Mouse (Mus musculus): ENCODE measurements around the gene Cntnap2. TPM values are rescaled to one million over a fixed set of nuclear protein-coding genes. Genes with fewer than 3 reads are reported as not detected.
A peak's percentile ranks its signal among the peaks of the same experiment; 100 is the strongest.
"Not testable (repeated sequence)": the region's sequence is repeated elsewhere in the genome, so short reads cannot be mapped to it uniquely, and the experiment has no call there.

Gene Cntnap2
- total RNA-seq, 2 experiments from 2014 or later: 115 to 129 TPM

DNA sequence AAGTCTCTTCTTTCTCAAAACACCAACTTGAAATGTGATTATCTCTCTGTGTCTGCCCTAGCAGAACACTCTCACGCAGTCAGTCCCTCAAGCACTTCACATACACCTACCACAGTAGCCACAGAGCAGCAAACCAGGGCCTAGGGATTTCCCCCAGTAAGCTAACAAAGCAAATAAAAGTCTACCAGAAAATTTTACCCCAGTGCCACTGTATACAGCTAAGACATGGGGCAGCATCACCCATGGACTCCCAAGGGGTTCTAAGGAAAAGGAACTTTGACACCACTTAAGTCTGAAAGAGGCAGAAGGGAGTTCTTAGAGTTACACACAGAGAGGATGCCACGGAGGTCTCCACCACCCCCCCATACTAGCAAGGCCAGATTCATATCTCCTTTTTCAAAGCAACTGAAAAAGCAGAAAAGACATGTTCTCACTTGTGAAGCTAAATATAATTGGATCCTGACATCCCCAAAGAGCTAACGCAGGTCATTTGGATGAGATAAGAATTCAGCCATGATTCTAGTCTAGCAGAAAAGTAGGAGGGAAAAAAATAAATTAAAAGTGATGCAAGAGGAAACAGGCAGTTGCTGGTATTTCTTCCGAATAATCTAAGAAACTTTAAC lies 1967.0 kb downstream of the Cntnap2 start:
- DNase-seq (ENCODE audit: low spot score in 2 of 2): no peak
- intact Hi-C loops (cut with DNase I): no loop called here

DNA sequence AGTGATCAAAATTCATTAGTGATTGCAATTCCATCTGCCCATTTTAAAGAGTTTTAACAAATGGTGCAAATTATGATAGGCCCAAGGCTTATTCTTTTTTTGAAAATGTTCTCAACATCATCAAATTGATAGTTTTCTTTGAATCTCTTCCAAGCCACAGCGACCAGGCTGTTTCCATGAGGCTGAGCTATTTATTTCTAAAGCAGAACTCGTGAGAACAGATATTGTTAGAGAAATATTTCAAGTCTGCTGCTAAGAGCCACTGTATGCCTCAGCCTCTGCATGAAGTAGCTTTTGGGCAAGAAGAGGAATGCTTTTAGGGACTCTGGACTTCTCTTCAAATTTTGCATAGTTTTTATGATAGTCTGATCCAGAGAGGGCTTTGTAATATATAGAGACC lies 1972.2 kb downstream of the Cntnap2 start:
- peak in 1 of 2 experiments; percentile 15 for DNase-seq (ENCODE audit: low spot score in 2 of 2)
- intact Hi-C loops (cut with DNase I): no loop called here

DNA sequence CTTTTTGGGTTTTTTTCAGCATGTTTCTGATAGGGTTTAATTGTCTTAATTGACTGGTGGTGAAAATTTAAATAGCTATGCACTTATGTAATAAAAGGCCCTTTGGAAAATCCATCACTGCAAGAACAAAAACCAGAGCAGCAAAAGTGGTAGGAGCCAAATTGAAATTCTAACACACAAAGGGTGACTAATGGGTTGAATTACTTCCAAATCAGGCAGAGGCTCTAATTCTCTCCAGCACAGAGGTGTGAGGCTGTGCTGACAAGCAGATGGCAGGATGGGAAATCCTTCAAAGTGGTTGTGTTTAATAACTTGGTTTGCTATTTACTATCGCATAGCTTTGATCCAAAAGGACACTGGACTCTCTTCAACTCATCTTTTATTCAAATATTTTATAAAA lies 1983.4 kb downstream of the Cntnap2 start:
- DNase-seq (ENCODE audit: low spot score in 2 of 2): peak; percentile 14 to 34
- intact Hi-C loops (cut with DNase I): no loop called here

- intact Hi-C loops (cut with DNase I): no loop called here
- DNase-seq (ENCODE audit: low spot score in 2 of 2): peak in 1 of 2 experiments; percentile 9
Measured at GRCm38 (mm10) chr6:47043586-47043985, 1984.4 kb downstream of the Cntnap2 start.

DNA sequence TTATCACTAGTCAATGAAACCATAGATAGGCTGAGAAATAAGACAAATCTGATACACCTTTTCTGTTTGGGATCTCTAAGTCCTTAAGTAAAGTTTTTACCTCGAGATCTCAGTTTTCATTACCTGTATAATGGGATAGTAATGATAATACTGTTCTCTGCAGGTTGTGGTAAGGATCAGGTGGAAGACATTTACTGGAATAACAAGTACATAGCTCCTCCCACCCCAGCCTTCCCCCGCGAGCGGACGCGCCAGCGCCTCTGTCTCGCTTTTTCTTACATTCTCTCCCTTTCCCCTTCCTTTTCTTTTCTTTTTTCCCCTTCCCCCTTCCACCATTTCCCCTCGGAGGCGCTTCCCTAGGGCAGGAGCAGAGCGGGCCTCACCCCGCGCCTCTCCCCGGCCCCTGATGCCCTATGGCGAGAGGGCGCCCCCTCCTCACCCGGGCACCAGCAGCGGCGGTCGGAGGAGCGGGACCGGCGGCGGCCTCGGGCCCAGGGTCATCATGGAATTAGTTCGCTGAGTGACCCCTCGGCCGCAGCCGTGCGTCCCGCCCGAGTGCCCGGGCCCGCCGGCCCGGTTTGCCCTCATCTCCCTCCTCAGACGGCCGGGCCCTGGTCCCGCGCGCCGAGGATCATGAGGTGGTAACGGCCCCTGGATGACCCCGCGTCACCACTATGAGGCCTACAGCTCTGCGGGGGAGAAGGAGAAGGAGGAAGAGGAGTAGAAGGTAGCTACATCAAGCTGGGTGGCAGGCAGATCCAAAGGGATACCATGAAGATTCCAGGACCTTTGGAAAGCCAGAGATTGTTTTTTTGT lies 1985.4 kb downstream of the Cntnap2 start:
- intact Hi-C loops (cut with DNase I): no loop called here
- DNase-seq (ENCODE audit: low spot score in 2 of 2): no peak

DNA sequence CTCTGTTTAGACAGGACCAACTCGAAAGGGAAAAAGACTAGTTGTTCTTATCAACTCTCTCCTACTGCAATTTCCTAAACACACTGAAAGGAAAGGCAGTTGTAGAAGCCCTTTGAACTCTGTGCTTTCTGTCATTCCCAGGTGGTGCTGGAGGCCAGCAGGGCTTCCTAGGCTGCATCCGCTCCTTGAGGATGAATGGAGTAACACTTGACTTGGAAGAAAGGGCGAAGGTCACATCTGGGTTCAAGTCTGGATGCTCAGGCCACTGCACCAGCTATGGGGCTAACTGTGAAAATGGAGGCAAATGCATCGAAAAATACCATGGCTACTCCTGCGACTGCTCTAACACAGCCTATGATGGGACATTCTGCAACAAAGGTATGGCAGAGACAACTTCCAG lies 1989.9 kb downstream of the Cntnap2 start:
- intact Hi-C loops (cut with DNase I): no loop called here
- DNase-seq (ENCODE audit: low spot score in 2 of 2): no peak

DNA sequence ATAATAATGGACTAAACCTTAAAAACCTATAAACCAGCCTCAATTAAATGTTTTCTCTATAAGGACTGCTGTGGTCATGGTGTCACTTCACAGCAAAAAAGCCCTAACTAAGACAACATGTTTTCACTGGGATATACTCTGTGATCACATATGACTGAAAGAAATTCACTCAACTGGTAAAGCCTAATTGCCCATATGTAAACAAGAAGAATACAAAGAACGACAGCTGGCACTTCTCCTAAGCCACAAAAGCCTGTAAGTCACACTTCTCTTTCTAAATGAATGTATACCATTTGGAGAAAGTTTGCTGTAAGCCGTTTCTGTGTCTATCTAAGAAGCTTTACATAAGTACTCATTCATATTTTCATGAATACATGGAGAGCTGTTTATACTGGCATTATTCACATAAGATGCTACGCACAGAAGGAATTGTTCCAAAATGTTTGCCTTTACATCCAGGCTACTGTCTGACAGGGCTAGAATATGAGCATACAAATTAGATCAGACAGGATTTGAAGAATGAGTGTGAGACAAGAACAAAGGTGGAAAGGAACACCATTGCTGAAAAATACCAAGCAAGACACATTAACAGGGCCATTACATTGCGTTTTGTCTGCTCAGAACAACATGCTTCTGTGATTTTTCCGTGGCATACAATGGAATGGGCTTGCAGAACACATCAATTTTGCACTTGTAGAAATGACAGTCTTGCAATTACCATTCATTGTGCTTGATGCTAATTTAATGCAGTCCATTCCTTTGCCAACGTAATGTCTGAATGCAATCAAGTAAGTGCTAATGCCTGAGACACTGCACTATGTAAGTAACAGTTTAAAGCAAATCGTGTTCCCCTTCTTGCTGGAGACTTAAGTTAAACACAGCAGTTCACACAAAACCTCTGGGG lies 1991.4 kb downstream of the Cntnap2 start:
- no peak for DNase-seq (ENCODE audit: low spot score in 2 of 2)
- intact Hi-C loops (cut with DNase I): no loop called here

DNA sequence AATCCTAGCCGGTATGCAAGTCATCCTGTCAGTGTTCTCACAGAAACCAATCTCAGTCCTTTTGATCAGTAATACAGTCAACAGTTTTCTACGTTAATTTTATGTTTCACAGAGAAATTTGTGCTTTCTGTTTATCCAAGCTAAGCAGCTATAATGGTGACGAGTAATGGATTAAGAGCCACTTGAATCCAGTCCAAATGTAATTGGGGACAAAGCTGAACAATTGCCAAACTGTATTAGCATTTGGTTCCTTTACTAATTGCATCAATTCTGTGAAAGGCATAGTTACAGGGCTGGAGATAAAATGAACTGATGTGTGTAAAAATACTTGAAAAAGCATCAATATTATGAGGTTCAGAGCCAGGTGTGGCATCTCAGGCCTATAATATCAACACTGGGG lies 2002.2 kb downstream of the Cntnap2 start:
- DNase-seq (ENCODE audit: low spot score in 2 of 2): no peak
- intact Hi-C loops (cut with DNase I): no loop called here

DNA sequence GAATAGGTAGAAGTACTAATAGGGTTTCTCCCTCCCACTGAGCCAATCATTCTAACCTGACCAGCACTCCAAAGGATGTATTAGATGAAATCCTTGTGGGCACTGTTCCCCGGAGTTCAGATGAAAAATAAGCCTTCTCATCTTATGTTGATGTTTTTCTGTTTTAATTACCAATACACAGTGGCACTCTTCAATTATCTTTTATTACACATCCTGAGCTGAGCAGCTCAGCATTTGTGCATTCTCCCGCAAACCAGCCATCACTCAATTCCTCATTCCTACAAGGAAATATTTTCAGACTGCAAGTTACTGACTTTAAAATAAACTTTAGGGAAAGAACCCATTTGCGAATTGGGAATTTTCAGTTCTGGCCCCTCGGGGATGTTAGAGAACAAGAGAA lies 2030.8 kb downstream of the Cntnap2 start:
- intact Hi-C loops (cut with DNase I): no loop called here
- no peak for DNase-seq (ENCODE audit: low spot score in 2 of 2)

DNA sequence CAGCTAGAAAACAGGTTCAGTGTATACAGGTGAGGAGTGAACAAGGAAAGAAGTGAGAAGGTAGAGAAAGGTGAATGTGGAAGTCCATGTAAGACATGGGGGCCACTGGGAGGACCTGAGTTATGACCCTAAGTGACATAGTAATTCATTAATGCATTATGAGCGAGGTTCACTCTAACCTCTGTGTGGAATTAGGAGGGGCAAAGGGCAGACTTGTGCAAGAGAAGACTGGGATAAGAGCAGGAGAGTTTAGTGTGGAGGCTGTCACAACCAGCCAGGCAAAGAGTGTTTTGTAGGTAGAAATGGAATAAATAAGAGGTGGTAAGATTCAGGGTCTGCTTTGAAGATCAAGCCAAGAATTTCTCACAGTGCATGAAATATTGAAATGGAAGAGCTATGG lies 2045.8 kb downstream of the Cntnap2 start:
- DNase-seq (ENCODE audit: low spot score in 2 of 2): no peak
- intact Hi-C loops (cut with DNase I): no loop called here

DNA sequence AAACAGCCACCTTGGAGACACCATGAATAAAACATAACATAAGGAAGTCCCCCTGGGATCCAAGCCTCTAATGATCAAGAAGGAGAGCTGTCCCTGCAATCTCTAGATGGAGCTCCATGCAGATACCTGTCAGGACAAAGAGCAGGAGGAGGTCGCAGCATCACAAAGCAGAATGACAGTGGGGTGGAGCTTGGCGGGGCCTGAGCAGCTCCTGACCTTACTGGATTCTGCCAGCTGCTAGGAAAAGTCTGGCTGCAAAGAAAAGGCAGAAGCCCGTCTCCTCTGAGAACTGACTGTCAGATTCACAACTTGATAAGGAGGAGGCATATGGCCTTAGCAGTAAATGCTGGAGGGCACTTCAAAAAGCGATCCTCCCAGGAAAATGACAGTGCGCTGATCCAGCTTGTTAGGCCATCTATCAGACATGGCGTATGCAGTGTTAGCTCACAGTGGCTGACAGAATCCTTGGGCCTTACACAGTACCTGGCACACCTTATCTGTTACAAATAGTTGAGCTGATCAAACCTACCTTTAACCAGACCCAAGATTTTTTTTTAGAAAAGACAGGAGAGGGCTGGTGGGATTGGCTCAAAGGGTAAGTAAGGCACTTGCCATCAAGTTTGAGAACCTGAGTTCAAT lies 2050.5 kb downstream of the Cntnap2 start:
- intact Hi-C loops (cut with DNase I): no loop called here

GRCm38 (mm10) chr6:47134063-47134462 lies 2074.9 kb downstream of the Cntnap2 start:
- intact Hi-C loops (cut with DNase I); DNase-seq (ENCODE audit: low spot score in 2 of 2): not testable (repeated sequence)

More for the DNA sequence above, 2050.5 kb downstream of the Cntnap2 start:
- DNase-seq (ENCODE audit: low spot score in 2 of 2): no peak

- DNase-seq (ENCODE audit: low spot score in 2 of 2); intact Hi-C loops (cut with DNase I): not testable (repeated sequence)
Measured at GRCm38 (mm10) chr6:47153018-47153417, 2093.9 kb downstream of the Cntnap2 start.

- DNase-seq (ENCODE audit: low spot score in 2 of 2); intact Hi-C loops (cut with DNase I): not testable (repeated sequence)
Measured at GRCm38 (mm10) chr6:47174580-47175294, 2115.6 kb downstream of the Cntnap2 start.

DNA sequence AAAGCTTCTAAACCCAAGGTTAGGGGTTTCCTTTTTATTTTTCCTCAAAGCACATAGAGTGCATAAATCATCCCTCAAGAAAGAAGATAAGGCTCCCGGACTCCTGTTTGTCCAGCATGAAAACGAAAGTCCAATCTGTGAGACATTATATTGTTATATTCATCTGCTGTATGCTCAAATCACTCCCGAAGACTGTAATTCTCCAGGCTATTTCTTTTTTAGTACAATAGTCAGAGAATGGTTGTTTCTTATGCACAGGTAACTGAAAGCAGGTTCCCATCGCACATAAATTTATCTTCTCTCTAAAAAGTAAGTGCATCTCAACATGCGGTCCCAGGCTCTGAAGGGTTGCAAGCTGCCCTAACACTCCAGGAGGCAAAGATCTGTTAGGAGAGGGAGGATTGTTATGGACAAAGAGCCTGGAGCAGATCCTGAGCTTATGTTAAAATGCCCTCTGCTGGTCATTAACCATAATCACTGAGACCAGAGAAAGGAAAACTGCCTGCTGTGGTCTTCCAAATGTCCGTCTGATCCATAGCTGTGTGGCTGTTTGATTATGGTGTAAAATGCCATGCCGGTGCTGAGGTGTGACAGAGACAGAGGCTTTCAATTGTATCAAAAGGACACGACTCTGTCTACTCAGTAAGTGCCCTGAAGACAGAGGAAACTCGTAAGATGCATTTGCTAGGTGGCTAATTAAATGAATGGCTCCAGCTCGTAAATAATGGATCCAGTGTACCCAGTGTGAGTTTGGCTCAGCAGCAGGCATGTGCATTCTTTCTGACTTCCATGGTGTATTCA lies 2116.4 kb downstream of the Cntnap2 start:
- peak; percentile 15 to 34 for DNase-seq (ENCODE audit: low spot score in 2 of 2)
- intact Hi-C loops (cut with DNase I): not testable (repeated sequence)

DNA sequence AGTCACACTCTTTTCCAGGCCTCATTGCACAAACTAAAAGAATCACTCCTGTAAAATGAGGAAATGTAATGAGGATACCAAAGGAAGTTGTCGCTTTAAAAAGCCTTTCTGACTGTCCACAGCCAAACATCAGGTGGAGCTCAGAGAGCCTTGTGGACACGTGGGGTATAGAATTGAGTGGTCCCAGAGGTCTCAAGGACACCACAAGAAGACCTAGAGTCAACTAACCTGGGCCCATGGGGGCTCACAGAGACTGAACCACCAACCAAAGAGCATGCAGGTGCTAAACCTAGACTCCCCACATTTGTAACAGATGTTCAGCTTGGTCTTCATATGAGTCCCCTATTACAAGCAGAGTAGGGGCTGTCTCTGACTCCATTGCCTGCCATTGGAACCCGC lies 2117.0 kb downstream of the Cntnap2 start:
- intact Hi-C loops (cut with DNase I); DNase-seq (ENCODE audit: low spot score in 2 of 2): not testable (repeated sequence)

- DNase-seq (ENCODE audit: low spot score in 2 of 2); intact Hi-C loops (cut with DNase I): not testable (repeated sequence)
Measured at GRCm38 (mm10) chr6:47181372-47181771, 2122.2 kb downstream of the Cntnap2 start.

DNA sequence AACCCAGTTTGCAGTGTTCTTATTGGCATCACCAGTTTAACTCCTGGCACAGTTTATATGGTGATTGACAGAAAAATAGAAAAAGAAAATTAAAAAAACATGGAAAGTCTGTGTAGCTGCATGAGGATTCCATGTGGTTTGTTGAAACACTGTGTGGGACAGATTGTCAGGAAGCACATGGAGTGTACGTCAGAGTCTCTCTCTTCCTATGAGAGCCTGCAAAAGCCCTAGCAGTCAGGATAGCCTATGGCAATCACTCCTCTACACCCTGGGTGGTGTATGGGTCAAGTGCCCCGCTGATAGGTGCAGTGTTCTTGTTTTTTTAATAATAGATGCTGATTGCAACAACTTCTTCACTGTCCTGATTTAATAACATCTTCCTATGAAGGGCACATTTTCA lies 2123.1 kb downstream of the Cntnap2 start:
- intact Hi-C loops (cut with DNase I): no loop called here
- no peak for DNase-seq (ENCODE audit: low spot score in 2 of 2)

Measured in left cerebral cortex, postnatal 14 days (tissue).